In genomic region chr11:84611625-84611879, GRCm38 (mm10) we compare ENCODE assay signal across 19 mouse cellular contexts.
DNase-seq lines count a peak whose midpoint lies in the region; ATAC-seq and TF ChIP-seq lines count a peak whose summit lies in the region.
"Had no signal": no experiment of that assay in that cellular context is flagged by ENCODE, and none has a peak within 500 bp of the region (broad histone marks: within the 10 kb centered on the region; RNA-seq: fewer than 3 reads in every experiment).

No protein-coding gene starts in this region.

- no peak overlapping the region for H3K4me3 ChIP-seq in liver, adult 2 months (ENCODE audit: insufficient read depth, low read depth, low read length)
- H3K4me3 ChIP-seq in liver, embryonic 11.5 days (ENCODE audit: low read depth, low read length), result no peak overlapping the region
- H3K4me3 ChIP-seq: embryonic facial prominence, embryonic 10.5 days; erythroblast, embryonic 14.5 days; heart, embryonic 13.5 days; limb, embryonic 15.5 days; stomach, embryonic 15.5 days had no signal

- no peaks in the 10 kb centered on the region for H3K36me3 ChIP-seq in liver, adult 2 months (ENCODE audit: control insufficient read depth, insufficient read depth, low read length)
- H3K36me3 ChIP-seq in liver, embryonic 11.5 days (ENCODE audit: control insufficient read depth, insufficient read depth, low read length), result no peaks in the 10 kb centered on the region
- H3K36me3 ChIP-seq: embryonic facial prominence, embryonic 10.5 days; heart, embryonic 13.5 days; limb, embryonic 15.5 days; stomach, embryonic 15.5 days had no signal

- H3K9ac ChIP-seq in liver, adult 2 months (ENCODE audit: low read depth, low read length), result no peak overlapping the region
- H3K9ac ChIP-seq in liver, embryonic 11.5 days (ENCODE audit: low read depth, low read length), result no peak overlapping the region
- H3K9ac ChIP-seq: heart, embryonic 13.5 days; limb, embryonic 15.5 days; stomach, embryonic 15.5 days had no signal

- no peaks in the 10 kb centered on the region for H3K79me2 ChIP-seq in liver, adult 2 months (ENCODE audit: control insufficient read depth, insufficient read depth, low read length)

- H3K9me3 ChIP-seq in liver, embryonic 11.5 days (ENCODE audit: control insufficient read depth, low read length), result no peaks in the 10 kb centered on the region
- H3K9me3 ChIP-seq: embryonic facial prominence, embryonic 10.5 days; heart, embryonic 13.5 days; limb, embryonic 15.5 days; stomach, embryonic 15.5 days had no signal

- DNase-seq in cerebellum, postnatal 10 days, result peak; percentile 36 to 57
- peak; percentile 18 for DNase-seq in liver, adult 2 months (ENCODE audit: extremely low read depth, low read depth, low spot score)
- no peak for DNase-seq in liver, embryonic 11.5 days (ENCODE audit: low spot score)
- DNase-seq in A20 (ENCODE audit: low read depth, low spot score), result peak; percentile 45
- peak; percentile 10 for DNase-seq in ZHBTc4 (ENCODE audit: low read depth, low spot score)
- no peak for DNase-seq in embryo, embryonic 10.5 days (ENCODE audit: low spot score)
- DNase-seq: adrenal gland, postnatal 36 days; heart, postnatal 4 days; retina, postnatal 1 day had no signal

- ATAC-seq in cerebellum, adult (ENCODE audit: insufficient number of reproducible peaks, low FRiP score, low TSS enrichment), result no peak
- no peak for ATAC-seq in liver, embryonic 11.5 days (replicated peaks; ENCODE audit: low FRiP score)
- ATAC-seq: activated CD4-positive, CD25-positive, alpha-beta regulatory T cell, adult 4 months; forebrain, embryonic 16.5 days; lung, postnatal 0 days; midbrain, embryonic 16.5 days had no signal

- no peak overlapping the region for H3K4me2 ChIP-seq in liver, embryonic 11.5 days
- H3K4me2 ChIP-seq: heart, embryonic 13.5 days; limb, embryonic 15.5 days; stomach, embryonic 15.5 days had no signal

- TF ChIP-seq POLR2A in liver, adult 2 months (IDR thresholded peaks at IDR 0.05; ENCODE audit: extremely low read depth, insufficient read depth, low read length), result no peak

- H3K4me1 ChIP-seq in liver, adult 2 months (ENCODE audit: control insufficient read depth, insufficient read depth, low read length), result no peaks in the 10 kb centered on the region
- H3K4me1 ChIP-seq in liver, embryonic 11.5 days (replicated peaks; ENCODE audit: control insufficient read depth, insufficient read depth, low read length), result peaks cover 4% of the 10 kb centered on the region; the same call in 1 of the 2 replicates
- H3K4me1 ChIP-seq: embryonic facial prominence, embryonic 10.5 days; heart, embryonic 13.5 days; limb, embryonic 15.5 days; stomach, embryonic 15.5 days had no signal

- no peaks in the 10 kb centered on the region; the same call in 1 of the 2 replicates for H3K27me3 ChIP-seq in liver, adult 2 months (ENCODE audit: control insufficient read depth, insufficient read depth, low read length)
- H3K27me3 ChIP-seq in liver, embryonic 11.5 days (replicated peaks; ENCODE audit: control insufficient read depth, insufficient read depth, low read length), result peaks cover 14% of the 10 kb centered on the region
- H3K27me3 ChIP-seq: stomach, embryonic 15.5 days had no signal

- H3K27ac ChIP-seq in liver, adult 2 months (replicated peaks; ENCODE audit: insufficient read depth, low read depth, low read length), result no peak overlapping the region
- no peak overlapping the region for H3K27ac ChIP-seq in liver, embryonic 11.5 days (ENCODE audit: low read depth, low read length)
- H3K27ac ChIP-seq: embryonic facial prominence, embryonic 10.5 days; heart, embryonic 13.5 days; limb, embryonic 15.5 days; stomach, embryonic 15.5 days had no signal

- TF ChIP-seq CTCF in liver, adult 2 months (IDR thresholded peaks at IDR 0.05; ENCODE audit: low read depth, low read length), result 0 out of 2 replicates have a peak, but pooled peaks have one; percentile 10

- 58% methylated on average over 4 of the region's 4 CpGs for WGBS in liver, adult 2 months
- WGBS in liver, embryonic 11.5 days, result 60% methylated on average over 4 of the region's 4 CpGs

Comparison
In these comparisons a context has a peak if more than half of its experiments do, and no peak if none do; other contexts are left out.
1. DNase-seq: peak in cerebellum, postnatal 10 days (2 of 2), liver, adult 2 months (single experiment), A20 (single experiment) and ZHBTc4 (single experiment); none in liver, embryonic 11.5 days (single experiment) and embryo, embryonic 10.5 days (single experiment).